Mouse (Mus musculus): ENCODE results near the gene Gm21830.
"Not testable (repeated sequence)": the region's sequence is repeated elsewhere in the genome, so short reads cannot be mapped to it uniquely, and the experiment has no call there.

Gm21830 gene

DNA sequence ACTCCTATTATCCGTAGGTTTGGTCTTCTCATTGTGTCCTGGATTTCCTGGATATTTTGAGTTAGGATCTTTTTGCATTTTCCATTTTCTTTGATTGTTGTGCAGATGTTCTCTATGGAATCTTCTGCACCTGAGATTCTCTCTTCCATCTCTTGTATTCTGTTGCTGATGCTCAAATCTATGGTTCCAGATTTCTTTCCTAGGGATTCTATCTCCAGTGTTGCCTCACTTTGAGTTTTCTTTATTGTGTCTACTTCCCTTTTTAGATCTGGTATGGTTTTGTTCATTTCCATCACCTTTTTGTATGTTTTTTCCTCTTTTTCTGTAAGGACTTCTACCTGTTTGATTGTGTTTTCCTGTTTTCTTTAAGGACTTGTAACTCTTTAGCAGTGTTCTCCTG, at the start of gene Gm21830:
TSS of gene Gm21830 (plus strand) at position 301 of the 400 bp plus-strand sequence.
- DNase-seq (ENCODE audit: inconsistent age in 2 of 2, low spot score in 1 of 2): not testable (repeated sequence)

GRCm38 (mm10) chr2:67364506-67364905, 49.0 kb upstream of the Gm21830 start:
- DNase-seq (ENCODE audit: inconsistent age in 2 of 2, low spot score in 1 of 2): no peak

DNA sequence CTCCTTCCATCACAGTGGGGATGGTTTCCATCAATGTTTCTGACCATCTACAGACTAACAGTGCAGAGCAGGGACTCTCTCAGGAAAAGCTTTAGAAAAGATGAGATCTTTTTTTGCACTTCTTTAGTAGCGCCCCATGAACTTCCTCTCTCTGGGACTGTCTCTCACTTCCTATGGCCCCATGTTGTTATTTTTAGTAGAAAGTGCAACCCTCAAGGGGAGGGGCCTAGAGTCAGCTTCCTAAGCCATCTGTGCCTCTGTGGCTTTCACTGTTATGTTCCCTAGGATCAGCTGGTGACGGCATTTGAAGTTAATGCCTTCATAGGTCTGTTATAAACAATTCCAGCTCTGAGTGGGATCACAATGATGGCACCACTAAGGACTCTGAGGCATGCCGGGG, 35.0 kb upstream of the Gm21830 start:
- no peak for DNase-seq (ENCODE audit: inconsistent age in 2 of 2, low spot score in 1 of 2)

DNA sequence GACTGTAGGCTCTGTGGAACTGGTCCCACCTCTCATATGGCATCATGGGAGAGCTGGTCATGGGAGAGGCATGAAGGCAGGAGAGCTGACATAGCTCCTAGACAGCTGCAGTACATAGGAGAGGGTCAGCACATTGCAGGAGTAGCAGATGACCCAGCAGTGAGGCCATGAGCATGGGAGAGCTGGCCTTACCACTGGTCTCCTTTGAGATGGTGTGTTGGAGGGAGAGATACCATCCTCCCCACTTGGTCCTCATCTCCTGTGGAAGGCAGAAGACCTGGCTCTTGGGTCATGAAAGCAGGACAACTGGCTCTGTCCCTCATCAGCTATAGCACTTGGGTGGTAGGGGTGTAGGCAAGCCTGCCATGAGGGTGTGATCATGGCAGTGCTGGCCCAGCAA, 7.3 kb downstream of the Gm21830 start:
- DNase-seq (ENCODE audit: inconsistent age in 2 of 2, low spot score in 1 of 2): no peak

- DNase-seq (ENCODE audit: inconsistent age in 2 of 2, low spot score in 1 of 2): no peak
Observed at GRCm38 (mm10) chr2:67422799-67423198, 9.3 kb downstream of the Gm21830 start.

GRCm38 (mm10) chr2:67433081-67433480, 19.6 kb downstream of the Gm21830 start, which contains the start of gene Gm26727:
TSS of gene Gm26727 (minus strand) at chr2:67433181.
- DNase-seq (ENCODE audit: inconsistent age in 2 of 2, low spot score in 1 of 2): no peak

DNA sequence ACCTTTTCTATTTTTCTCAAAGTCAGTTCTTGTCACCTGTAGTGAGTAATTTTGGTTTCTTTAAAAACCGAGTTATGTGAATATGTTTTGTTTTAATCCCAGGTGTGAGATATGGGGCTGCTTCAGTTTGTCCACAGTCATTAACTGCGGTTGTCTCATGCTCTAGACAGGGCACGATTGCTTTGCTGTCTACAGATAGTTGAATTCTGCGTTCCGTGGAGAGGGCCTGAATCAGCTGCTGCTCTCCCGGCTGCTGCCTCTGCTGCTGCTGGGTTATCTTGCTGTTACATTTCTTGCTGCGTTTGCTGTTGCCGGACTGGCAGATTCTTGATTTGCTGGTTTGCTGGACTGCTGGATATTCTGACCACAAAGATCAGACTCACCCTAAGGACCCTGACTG, 24.8 kb downstream of the Gm21830 start:
- DNase-seq (ENCODE audit: inconsistent age in 2 of 2, low spot score in 1 of 2): no peak

- DNase-seq (ENCODE audit: inconsistent age in 2 of 2, low spot score in 1 of 2): no peak
Observed at GRCm38 (mm10) chr2:67445780-67446179, 32.3 kb downstream of the Gm21830 start, which contains the start of gene Xirp2. TSS of gene Xirp2 (plus strand) at chr2:67446002.

DNA sequence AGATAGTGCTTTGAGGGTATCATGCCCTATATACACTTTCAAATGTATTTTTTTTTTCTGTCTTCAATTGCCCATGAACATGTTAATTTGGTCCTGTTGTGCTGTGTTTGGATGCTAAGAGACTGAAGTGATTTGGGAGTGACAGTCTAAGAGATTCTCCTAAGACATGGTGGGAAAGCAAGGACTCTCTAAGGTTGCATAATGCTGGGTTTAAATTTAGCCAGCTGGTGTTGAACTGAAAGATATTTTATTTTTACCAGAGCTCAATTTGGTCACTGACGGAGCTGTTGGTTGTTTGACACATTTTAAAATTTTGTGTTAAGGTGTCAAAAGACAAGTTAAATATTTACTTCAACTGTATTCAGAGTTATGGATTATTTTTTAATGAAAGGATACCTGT, 33.2 kb downstream of the Gm21830 start:
- no peak for DNase-seq (ENCODE audit: inconsistent age in 2 of 2, low spot score in 1 of 2)

GRCm38 (mm10) chr2:67447206-67447605, 33.7 kb downstream of the Gm21830 start:
- DNase-seq (ENCODE audit: inconsistent age in 2 of 2, low spot score in 1 of 2): no peak

DNA sequence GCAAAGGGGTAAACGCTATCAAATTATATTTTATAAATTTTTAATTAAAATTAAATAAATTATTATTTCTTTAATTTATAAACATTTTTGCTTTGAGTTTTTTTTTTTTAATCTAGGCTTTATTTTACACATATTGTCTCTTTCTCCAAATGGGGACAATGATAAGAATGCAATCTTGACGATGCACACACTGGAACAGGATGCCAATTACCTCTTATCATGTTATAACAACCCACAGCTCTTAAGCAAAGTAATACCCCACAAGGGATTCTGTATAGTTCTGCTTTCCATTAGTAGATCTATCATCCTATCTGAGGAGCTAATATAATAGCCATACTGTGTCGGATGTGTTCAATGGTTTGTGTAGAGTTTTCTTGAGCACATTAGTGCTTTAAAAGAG, 47.3 kb downstream of the Gm21830 start:
- DNase-seq (ENCODE audit: inconsistent age in 2 of 2, low spot score in 1 of 2): no peak

DNA sequence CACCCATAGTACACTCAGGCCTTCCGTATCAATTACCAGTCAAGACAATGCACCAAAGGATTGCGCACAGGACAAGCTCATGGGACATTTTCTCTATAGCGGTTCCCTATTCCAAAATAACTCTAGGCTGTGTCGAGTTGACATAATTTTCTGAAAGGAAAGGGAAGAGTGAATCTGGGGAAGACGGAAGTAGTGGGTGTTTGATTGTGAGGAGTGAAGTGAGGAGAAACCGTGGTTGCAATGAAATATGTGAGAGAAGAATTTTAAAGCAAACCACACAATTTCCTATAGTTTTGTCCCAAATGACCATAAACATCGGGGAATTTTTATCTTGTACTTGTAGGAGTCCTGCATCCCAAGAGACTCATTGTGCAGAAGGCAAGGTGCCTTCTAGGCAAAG, 53.5 kb downstream of the Gm21830 start:
- no peak for DNase-seq (ENCODE audit: inconsistent age in 2 of 2, low spot score in 1 of 2)

DNA sequence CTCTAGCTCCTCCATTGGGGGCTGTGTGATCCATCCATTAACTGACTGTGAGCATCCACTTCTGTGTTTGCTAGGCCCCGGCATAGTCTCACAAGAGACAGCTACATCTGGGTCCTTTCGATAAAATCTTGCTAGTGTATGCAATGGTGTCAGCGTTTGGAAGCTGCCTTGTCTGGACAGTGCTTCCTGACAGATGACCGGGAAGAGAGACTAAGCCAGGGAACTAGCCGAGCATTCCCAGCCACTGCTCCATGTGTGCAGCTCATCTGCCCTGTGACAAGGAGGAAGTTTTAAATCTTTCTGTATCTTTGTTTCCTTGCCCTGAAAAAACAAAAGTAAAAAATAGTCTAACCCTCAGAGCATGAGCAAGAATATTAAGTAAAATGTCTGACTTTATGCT, 56.5 kb downstream of the Gm21830 start:
- not testable (repeated sequence) for DNase-seq (ENCODE audit: inconsistent age in 2 of 2, low spot score in 1 of 2)

DNA sequence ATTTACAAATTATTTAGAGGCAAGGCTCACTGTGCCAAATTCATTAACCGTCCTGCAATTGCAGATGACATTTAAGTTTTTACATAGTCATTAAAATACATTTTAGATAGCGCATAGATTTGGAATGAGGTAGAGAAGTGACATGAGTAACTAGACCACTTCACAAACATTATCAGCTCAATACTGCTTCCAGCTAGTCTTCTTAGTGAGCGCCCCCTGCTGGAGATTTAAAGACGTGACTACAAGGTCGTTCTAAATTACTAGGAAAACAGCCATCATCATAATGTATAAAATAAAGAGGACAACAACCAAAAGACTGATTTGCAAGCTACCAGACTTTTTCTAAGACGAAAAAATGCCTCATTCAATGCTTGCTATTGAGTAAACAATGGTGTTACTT, 64.2 kb downstream of the Gm21830 start:
- peak; percentile 17 to 78 for DNase-seq (ENCODE audit: inconsistent age in 2 of 2, low spot score in 1 of 2)

- DNase-seq (ENCODE audit: inconsistent age in 2 of 2, low spot score in 1 of 2): no peak
Observed at GRCm38 (mm10) chr2:67481051-67481450, 67.5 kb downstream of the Gm21830 start.

Data from adrenal gland, adult (tissue).